Mouse (Mus musculus): ENCODE results near the gene Gna12.
A peak's percentile ranks its signal among the peaks of the same experiment; 100 is the strongest.

Gna12 gene

GRCm38 (mm10) chr5:140830314-140831063 is at the start of gene Gna12:
Gene Gna12 (minus strand): TSS chr5:140830431.
- peak; percentile 100 for DNase-seq

- DNase-seq, result no peak
Measured at GRCm38 (mm10) chr5:140878644-140879043, 48.4 kb upstream of the Gna12 start.

- DNase-seq, result no peak
Measured at GRCm38 (mm10) chr5:140873736-140874307, 43.6 kb upstream of the Gna12 start.

- peak; percentile 8 for DNase-seq
Measured at GRCm38 (mm10) chr5:140873039-140873551, 42.9 kb upstream of the Gna12 start.

- DNase-seq, result peak; percentile 44
Measured at GRCm38 (mm10) chr5:140872532-140873038, 42.4 kb upstream of the Gna12 start.

- DNase-seq, result no peak
Measured at GRCm38 (mm10) chr5:140871241-140871640, 41.0 kb upstream of the Gna12 start.

- DNase-seq, result peak; percentile 86
Measured at GRCm38 (mm10) chr5:140869034-140869433, 38.8 kb upstream of the Gna12 start.

- no peak for DNase-seq
Measured at GRCm38 (mm10) chr5:140859730-140860129, 29.5 kb upstream of the Gna12 start.

- no peak for DNase-seq
Measured at GRCm38 (mm10) chr5:140858335-140858734, 28.1 kb upstream of the Gna12 start.

- no peak for DNase-seq
Measured at GRCm38 (mm10) chr5:140857432-140858154, 27.4 kb upstream of the Gna12 start.

GRCm38 (mm10) chr5:140855909-140856530 is 25.8 kb upstream of the Gna12 start:
- no peak for DNase-seq

- no peak for DNase-seq
Measured at GRCm38 (mm10) chr5:140854700-140855099, 24.5 kb upstream of the Gna12 start.

- DNase-seq, result no peak
Measured at GRCm38 (mm10) chr5:140853723-140854122, 23.5 kb upstream of the Gna12 start.

- DNase-seq, result no peak
Measured at GRCm38 (mm10) chr5:140852435-140852996, 22.3 kb upstream of the Gna12 start.

GRCm38 (mm10) chr5:140847300-140847729 is 17.1 kb upstream of the Gna12 start:
- DNase-seq, result no peak

- DNase-seq, result no peak
Measured at GRCm38 (mm10) chr5:140841942-140842341, 11.7 kb upstream of the Gna12 start.

GRCm38 (mm10) chr5:140831064-140831431 is 817 bp upstream of the Gna12 start:
- DNase-seq, result no peak

GRCm38 (mm10) chr5:140829911-140830294 is 328 bp downstream of the Gna12 start:
- peak; percentile 76 for DNase-seq

GRCm38 (mm10) chr5:140829081-140829910 is 935 bp downstream of the Gna12 start:
- DNase-seq, result peak; percentile 58

GRCm38 (mm10) chr5:140828363-140828762 is 1.9 kb downstream of the Gna12 start:
- DNase-seq, result no peak

- peak; percentile 38 for DNase-seq
Measured at GRCm38 (mm10) chr5:140827896-140828295, 2.3 kb downstream of the Gna12 start.

GRCm38 (mm10) chr5:140827413-140827812 is 2.8 kb downstream of the Gna12 start:
- DNase-seq, result no peak

Data from lung, postnatal 36 days (tissue).